In genomic region chr19:37509725-37510124, GRCm38 (mm10) we compare ENCODE assay signal across 8 mouse cellular contexts. TPM values are rescaled to one million over a fixed set of nuclear protein-coding genes. Genes with fewer than 3 reads are reported as not detected.
DNase-seq lines count a peak whose midpoint lies in the region; ATAC-seq and TF ChIP-seq lines count a peak whose summit lies in the region.

No protein-coding gene starts in this region.

- H3K9ac ChIP-seq in embryonic facial prominence, embryonic 11.5 days (replicated peaks; ENCODE audit: low read length) = no peak overlapping the region
- no peak overlapping the region for H3K9ac ChIP-seq in heart, postnatal 0 days (replicated peaks; ENCODE audit: low read depth, low read length)

- DNase-seq in cerebellum, adult 2 months = peak in 1 of 2 experiments; percentile 20
- DNase-seq in cerebellum, adult 11-12 months = no peak
- DNase-seq in adrenal gland, adult 18-20 months (ENCODE audit: low spot score in 2 of 2) = peak; percentile 90 to 91
- DNase-seq in embryonic facial prominence, embryonic 11.5 days (ENCODE audit: low spot score) = peak; percentile 86
- peak; percentile 76 for DNase-seq in heart, postnatal 0 days (ENCODE audit: low spot score)
- DNase-seq in left cerebral cortex, adult 2 months (ENCODE audit: extremely low spot score in 1 of 2, low spot score in 2 of 2) = peak; percentile 53 to 75
- DNase-seq in spleen, postnatal 14 days (ENCODE audit: low spot score in 2 of 2) = peak; percentile 79 to 88

- H3K4me3 ChIP-seq in cerebellum, adult 2 months (replicated peaks; ENCODE audit: insufficient read depth, low read depth, low read length) = no peak overlapping the region
- H3K4me3 ChIP-seq in embryonic facial prominence, embryonic 11.5 days (ENCODE audit: low read depth, low read length) = no peak overlapping the region
- no peak overlapping the region for H3K4me3 ChIP-seq in heart, postnatal 0 days (ENCODE audit: low read depth, low read length)
- no peak overlapping the region for H3K4me3 ChIP-seq in left cerebral cortex, adult 2 months

- no peaks in the 10 kb centered on the region for H3K27me3 ChIP-seq in cerebellum, adult 2 months (ENCODE audit: control insufficient read depth, insufficient read depth, low read length)
- no peaks in the 10 kb centered on the region for H3K27me3 ChIP-seq in embryonic facial prominence, embryonic 11.5 days (ENCODE audit: control insufficient read depth, insufficient read depth, low read length)
- no peaks in the 10 kb centered on the region for H3K27me3 ChIP-seq in heart, postnatal 0 days (ENCODE audit: control insufficient read depth, insufficient read depth, low read length)

- no peaks in the 10 kb centered on the region for H3K9me3 ChIP-seq in embryonic facial prominence, embryonic 11.5 days (replicated peaks; ENCODE audit: control insufficient read depth, low read length)
- no peaks in the 10 kb centered on the region for H3K9me3 ChIP-seq in heart, postnatal 0 days (replicated peaks; ENCODE audit: control insufficient read depth, low read length)

- H3K36me3 ChIP-seq in embryonic facial prominence, embryonic 11.5 days (replicated peaks; ENCODE audit: control insufficient read depth, insufficient read depth, low read depth, low read length) = no peaks in the 10 kb centered on the region
- H3K36me3 ChIP-seq in heart, postnatal 0 days (replicated peaks; ENCODE audit: control insufficient read depth, insufficient read depth, low read length) = no peaks in the 10 kb centered on the region

- 21% methylated on average over 11 of the region's 11 CpGs for WGBS in cerebellum, adult 2 months
- WGBS in embryonic facial prominence, embryonic 11.5 days = 13% methylated on average over 11 of the region's 11 CpGs
- WGBS in heart, postnatal 0 days = 5% methylated on average over 11 of the region's 11 CpGs

- H3K4me1 ChIP-seq in cerebellum, adult 2 months (ENCODE audit: control insufficient read depth, insufficient read depth, low read length) = no peaks in the 10 kb centered on the region
- no peaks in the 10 kb centered on the region for H3K4me1 ChIP-seq in embryonic facial prominence, embryonic 11.5 days (ENCODE audit: control insufficient read depth, insufficient read depth, low read length)
- peaks cover 3% of the 10 kb centered on the region; the same call in 1 of the 2 replicates for H3K4me1 ChIP-seq in heart, postnatal 0 days (ENCODE audit: control insufficient read depth, insufficient read depth)

- TF ChIP-seq EP300 in heart, postnatal 0 days (IDR thresholded peaks at IDR 0.05; ENCODE audit: low read depth) = no peak

- TF ChIP-seq CTCF in cerebellum, adult 2 months (IDR thresholded peaks at IDR 0.05; ENCODE audit: borderline replicate concordance, insufficient read depth, low read depth, low read length) = peak; percentile 43
- TF ChIP-seq CTCF in heart, postnatal 0 days (IDR thresholded peaks at IDR 0.05; ENCODE audit: low read depth) = peak; percentile 76
- peak; percentile 78 for TF ChIP-seq CTCF in left cerebral cortex, adult 2 months (IDR thresholded peaks at IDR 0.05)

- H3K27ac ChIP-seq in cerebellum, adult 2 months (ENCODE audit: insufficient read depth, low read length) = no peak overlapping the region
- no peak overlapping the region for H3K27ac ChIP-seq in embryonic facial prominence, embryonic 11.5 days (replicated peaks; ENCODE audit: low read depth, low read length)
- H3K27ac ChIP-seq in heart, postnatal 0 days (ENCODE audit: low read depth) = no peak overlapping the region
- no peak overlapping the region for H3K27ac ChIP-seq in left cerebral cortex, adult 2 months

- intact Hi-C loops in left cerebral cortex, adult 2 months (cut with DNase I) = loop anchor here (5.0 kb wide), 2 partner anchors 72 to 92 kb away; no protein-coding TSS in a partner anchor

- H3K4me2 ChIP-seq in embryonic facial prominence, embryonic 11.5 days (ENCODE audit: low read depth, low read length) = no peak overlapping the region
- no peak overlapping the region for H3K4me2 ChIP-seq in heart, postnatal 0 days (ENCODE audit: low read depth, low read length)

- TF ChIP-seq POLR2A in cerebellum, adult 2 months (IDR thresholded peaks at IDR 0.05; ENCODE audit: borderline replicate concordance, insufficient read depth, low read length) = no peak

- no peak for ATAC-seq in embryonic facial prominence, embryonic 11.5 days (replicated peaks; ENCODE audit: insufficient number of reproducible peaks, low FRiP score, low TSS enrichment, low read depth)
- ATAC-seq in heart, postnatal 0 days (ENCODE audit: insufficient read depth, low read depth) = peak; percentile 71; the same call in 1 of the 2 replicates
- peak; percentile 99 for ATAC-seq in megakaryocyte progenitor cell, adult 5-6 weeks (replicated peaks; ENCODE audit: poor library complexity)

RNA-seq across cellular contexts. Expression of gene Exoc6, which starts 40.5 kb away (rescaled TPM):
- 12.8 and 13.1 TPM in 2 replicates for polyA plus RNA-seq in cerebellum, adult 2 months (2012; rRNA removed)
- total RNA-seq in adrenal gland, adult 18-20 months (2021) = 10 to 100 TPM; 12.9 to 15.3 TPM
- polyA plus RNA-seq in embryonic facial prominence, embryonic 11.5 days (2014; fragmentation: Nextera tagmentation; extraction: Ambion mirVana) = 10.3 and 10.7 TPM in 2 replicates
- total RNA-seq in heart, postnatal 0 days (2014; rRNA removed; ENCODE audit: low replicate concordance) = 19.9 and 24.2 TPM in 2 replicates
- polyA plus RNA-seq in heart, postnatal 0 days (2015; fragmentation: Nextera tagmentation; extraction: Ambion mirVana) = 18.2 and 20.8 TPM in 2 replicates
- 10 to 100 TPM; 40.3 to 43.4 TPM for total RNA-seq in left cerebral cortex, adult 2 months (2021)
- total RNA-seq in megakaryocyte progenitor cell, adult 5-6 weeks (2015) = 57.3 and 63.3 TPM in 2 replicates
- total RNA-seq in megakaryocyte progenitor cell, adult 5-6 weeks (2017) = 75.7 and 84.5 TPM in 2 replicates
